Mouse (Mus musculus): ENCODE results near the gene Ptpa. TPM values are rescaled to one million over a fixed set of nuclear protein-coding genes. Genes with fewer than 3 reads are reported as not detected.
A peak's percentile ranks its signal among the peaks of the same experiment; 100 is the strongest.

Ptpa gene
- total and polyA plus RNA-seq, 3 experiments: 111 to 194 (median 122) TPM

DNA sequence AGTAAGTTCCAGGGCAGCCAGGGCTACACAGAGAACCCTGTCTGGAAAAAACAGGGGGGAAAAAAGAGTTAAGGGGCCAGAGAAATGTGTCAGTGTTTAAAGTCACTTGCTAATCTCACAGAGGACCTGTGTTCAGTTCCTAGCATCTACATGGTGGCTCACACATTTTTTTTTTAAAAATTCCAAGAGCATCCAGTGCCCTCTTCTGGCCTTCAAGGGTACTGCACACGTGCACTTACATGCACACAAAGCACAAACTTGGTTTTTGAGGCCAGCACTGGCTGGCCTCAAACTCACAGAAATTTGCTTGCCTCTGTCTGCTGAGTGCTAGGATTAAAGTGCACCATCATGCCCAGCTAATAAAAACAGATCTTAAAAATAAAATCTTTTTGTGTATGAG is 34.7 kb downstream of the Ptpa start:
- no peaks in the 10 kb centered on the region for H3K79me2 ChIP-seq (replicated peaks; ENCODE audit: control insufficient read depth, extremely low read depth, insufficient read depth, poor library complexity, severe bottlenecking)
- H3K27me3 ChIP-seq (replicated peaks): no peaks in the 10 kb centered on the region
- dilution Hi-C loops (cut with MboI; ENCODE audit: extremely low pct_ligation_motif_present, extremely low pct_unique_long_range_greater_than_20kb, low sequenced_read_pairs): no loop called here
- no peak overlapping the region for H3K9ac ChIP-seq (ENCODE audit: insufficient read depth, low read depth)
- TF ChIP-seq CTCF (conservative IDR thresholded peaks at IDR 0.05 in 1 of 2, IDR thresholded peaks at IDR 0.05 in 1 of 2; ENCODE audit: low read depth in 2 of 2, low read length in 2 of 2) (peak; percentile 57 to 74), SMC3 (IDR thresholded peaks at IDR 0.05; ENCODE audit: low read depth, low read length) (peak; percentile 38; the same call in 1 of the 2 replicates), RAD21 (IDR thresholded peaks at IDR 0.05; ENCODE audit: low read depth, low read length) (peak; percentile 43), ZC3H11A (IDR thresholded peaks at IDR 0.05; ENCODE audit: low read depth, low read length) (no peak), MAX (IDR thresholded peaks at IDR 0.05; ENCODE audit: low read length) (no peak), POLR2AphosphoS2 (IDR thresholded peaks at IDR 0.05; ENCODE audit: low read depth, low read length) (0 out of 2 replicates have a peak, but pooled peaks have one; percentile 38), ZNF384 (IDR thresholded peaks at IDR 0.05; ENCODE audit: low read depth, low read length) (peak; percentile 75), POLR2A (IDR thresholded peaks at IDR 0.05; ENCODE audit: low read depth, low read length) (no peak)
- peaks cover 22 to 76% of the 10 kb centered on the region in 2 experiments for H3K36me3 ChIP-seq (replicated peaks in 1 of 2; ENCODE audit: control insufficient read depth in 1 of 2, insufficient read depth in 1 of 2, low read length in 1 of 2)
- no peak overlapping the region for H3K27ac ChIP-seq (ENCODE audit: insufficient read depth, low read depth)
- H3K4me3 ChIP-seq (replicated peaks in 1 of 3; ENCODE audit: low read depth in 2 of 3, low read length in 2 of 3, poor library complexity in 1 of 3): no peak overlapping the region
- H3K9me3 ChIP-seq (replicated peaks; ENCODE audit: low read length): peaks cover 20% of the 10 kb centered on the region
- in situ Hi-C loops (cut with MboI; ENCODE audit: low pct_ligation_motif_present, low pct_unique_long_range_greater_than_20kb, low sequenced_read_pairs): no loop called here
- no peak for DNase-seq (ENCODE audit: extremely low read depth)
- H3K4me1 ChIP-seq (ENCODE audit: control insufficient read depth in 1 of 2, insufficient read depth in 2 of 2): peaks cover 19 to 51% of the 10 kb centered on the region in 2 experiments
- H3K4me2 ChIP-seq (ENCODE audit: insufficient read depth, low read depth, poor library complexity, severe bottlenecking): no peak overlapping the region

DNA sequence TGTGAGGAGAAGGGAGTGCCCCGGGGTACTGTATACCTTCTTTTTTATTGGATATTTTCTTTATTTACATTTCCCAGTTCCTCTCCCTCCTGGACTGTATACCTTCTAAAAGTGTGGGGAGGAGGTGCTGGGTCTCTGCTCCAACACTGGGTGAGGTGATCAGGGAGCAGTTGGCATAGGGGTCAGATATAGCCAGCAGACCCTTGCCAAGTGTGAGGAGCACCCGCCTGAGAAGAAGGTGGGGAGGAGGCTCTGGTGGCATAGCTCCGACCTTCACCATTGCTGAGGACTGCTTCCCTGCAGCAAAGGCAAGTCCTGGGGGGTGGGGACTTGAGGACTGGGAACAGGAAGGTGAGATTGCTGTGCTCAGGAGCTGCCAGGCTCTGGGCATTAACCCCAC is 35.7 kb downstream of the Ptpa start:
- Histone ChIP-seq H3K9me3 (replicated peaks; ENCODE audit: low read length) (peaks cover 20% of the 10 kb centered on the region), H3K79me2 (replicated peaks; ENCODE audit: control insufficient read depth, extremely low read depth, insufficient read depth, poor library complexity, severe bottlenecking) (no peaks in the 10 kb centered on the region), H3K27ac (ENCODE audit: insufficient read depth, low read depth) (no peak overlapping the region), H3K4me2 (ENCODE audit: insufficient read depth, low read depth, poor library complexity, severe bottlenecking) (no peak overlapping the region), H3K36me3 (replicated peaks in 1 of 2; ENCODE audit: control insufficient read depth in 1 of 2, insufficient read depth in 1 of 2, low read length in 1 of 2) (peaks cover 15 to 71% of the 10 kb centered on the region in 2 experiments), H3K4me3 (replicated peaks in 1 of 3; ENCODE audit: low read depth in 2 of 3, low read length in 2 of 3, poor library complexity in 1 of 3) (no peak overlapping the region), H3K27me3 (replicated peaks) (no peaks in the 10 kb centered on the region), H3K4me1 (ENCODE audit: control insufficient read depth in 1 of 2, insufficient read depth in 2 of 2) (peaks cover 10 to 43% of the 10 kb centered on the region in 2 experiments), H3K9ac (ENCODE audit: insufficient read depth, low read depth) (no peak overlapping the region)
- dilution Hi-C loops (cut with MboI; ENCODE audit: extremely low pct_ligation_motif_present, extremely low pct_unique_long_range_greater_than_20kb, low sequenced_read_pairs) (no loop called here), in situ Hi-C loops (cut with MboI; ENCODE audit: low pct_ligation_motif_present, low pct_unique_long_range_greater_than_20kb, low sequenced_read_pairs) (no loop called here)
- TF ChIP-seq ZKSCAN1 (IDR thresholded peaks at IDR 0.05; ENCODE audit: borderline replicate concordance, low read depth, low read length) (no peak), BHLHE40 (IDR thresholded peaks at IDR 0.05; ENCODE audit: low read depth, low read length) (no peak), CTCF (conservative IDR thresholded peaks at IDR 0.05 in 1 of 2, IDR thresholded peaks at IDR 0.05 in 1 of 2; ENCODE audit: low read depth in 2 of 2, low read length in 2 of 2) (no peak), MAFK (IDR thresholded peaks at IDR 0.05; ENCODE audit: insufficient replicate concordance, low read length) (no peak), CHD2 (IDR thresholded peaks at IDR 0.05; ENCODE audit: low read length) (no peak), MAZ (IDR thresholded peaks at IDR 0.05; ENCODE audit: low read depth, low read length) (no peak), USF2 (conservative IDR thresholded peaks at IDR 0.05; ENCODE audit: low read depth, low read length) (no peak), UBTF (IDR thresholded peaks at IDR 0.05; ENCODE audit: low read depth, low read length) (no peak), POLR2AphosphoS2 (IDR thresholded peaks at IDR 0.05; ENCODE audit: low read depth, low read length) (no peak), KAT2A (IDR thresholded peaks at IDR 0.05; ENCODE audit: insufficient replicate concordance, low read length) (no peak), ZNF384 (IDR thresholded peaks at IDR 0.05; ENCODE audit: low read depth, low read length) (no peak), GABPA (IDR thresholded peaks at IDR 0.05; ENCODE audit: insufficient replicate concordance, low read depth, low read length) (no peak), ETS1 (conservative IDR thresholded peaks at IDR 0.05; ENCODE audit: low read depth, low read length) (no peak), E2F4 (IDR thresholded peaks at IDR 0.05; ENCODE audit: insufficient replicate concordance, low read depth, low read length) (no peak), TBP (conservative IDR thresholded peaks at IDR 0.05; ENCODE audit: low read depth, low read length) (no peak), MEF2A (IDR thresholded peaks at IDR 0.05; ENCODE audit: borderline replicate concordance, low read depth, low read length) (no peak), RCOR1 (conservative IDR thresholded peaks at IDR 0.05; ENCODE audit: low read depth, low read length) (no peak), JUND (conservative IDR thresholded peaks at IDR 0.05; ENCODE audit: low read depth, low read length) (no peak)
- no peak for DNase-seq (ENCODE audit: extremely low read depth)

Measured in CH12.LX (cell line).